Comparison of ENCODE assay signal across 9 mouse cellular contexts in the genomic region with DNA sequence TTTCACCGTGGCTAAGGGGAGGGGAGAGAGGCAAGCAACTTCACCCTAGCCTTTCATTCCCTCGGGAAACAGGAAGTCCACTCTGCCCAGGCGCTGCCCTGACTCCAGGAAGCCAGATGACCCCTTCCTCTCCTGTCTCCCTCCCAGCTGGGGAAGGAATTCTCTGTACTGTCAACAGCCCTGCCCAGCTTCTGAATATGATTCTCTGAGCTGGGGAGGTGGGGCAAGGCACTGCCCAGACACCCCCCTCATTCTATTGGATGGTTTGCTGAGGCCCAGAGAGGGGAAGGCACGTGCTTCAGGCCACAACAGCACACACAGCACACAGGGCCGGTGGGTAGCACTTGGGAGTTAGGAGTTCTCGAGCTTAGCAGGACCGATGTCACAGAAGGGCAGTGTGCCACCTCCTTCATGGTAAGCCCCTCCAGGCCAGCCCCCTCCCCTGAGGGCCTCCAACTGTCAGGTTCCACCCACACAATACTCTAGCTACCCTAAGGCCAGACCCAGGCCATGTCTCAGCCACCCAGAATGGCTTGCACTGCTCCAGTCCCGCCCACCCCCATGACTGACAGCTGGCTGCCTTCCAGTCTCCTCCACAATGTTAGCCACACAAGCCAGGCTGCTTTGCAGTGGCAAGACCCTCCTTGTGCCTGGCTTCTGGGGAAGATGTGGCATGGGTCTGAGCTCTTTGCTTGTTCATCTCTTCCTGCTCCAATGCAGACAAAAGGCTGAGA. TPM values are rescaled to one million over a fixed set of nuclear protein-coding genes. Genes with fewer than 3 reads are reported as not detected.
A peak's percentile ranks its signal among the peaks of the same experiment; 100 is the strongest.
DNase-seq lines count a peak whose midpoint lies in the region; ATAC-seq lines count a peak whose summit lies in the region.
"Had no signal": no experiment of that assay in that cellular context is flagged by ENCODE, and none has a peak within 500 bp of the region (broad histone marks: within the 10 kb centered on the region; RNA-seq: fewer than 3 reads in every experiment).

No protein-coding gene starts in this region.

- peaks cover 33% of the 10 kb centered on the region for H3K4me1 ChIP-seq in limb, embryonic 11.5 days (ENCODE audit: control insufficient read depth, insufficient read depth, low read length)
- H3K4me1 ChIP-seq in midbrain, embryonic 14.5 days (ENCODE audit: control insufficient read depth, insufficient read depth, low read length) = peaks cover 20% of the 10 kb centered on the region

- H3K27ac ChIP-seq in limb, embryonic 11.5 days (replicated peaks; ENCODE audit: low read depth, low read length) = no peak overlapping the region
- H3K27ac ChIP-seq in midbrain, embryonic 14.5 days (replicated peaks; ENCODE audit: low read depth, low read length) = no peak overlapping the region

- intact Hi-C loops in heart, postnatal 14 days (cut with DNase I) = no loop called here

- no peaks in the 10 kb centered on the region for H3K27me3 ChIP-seq in limb, embryonic 11.5 days (ENCODE audit: control insufficient read depth, insufficient read depth, low read length)
- H3K27me3 ChIP-seq in midbrain, embryonic 14.5 days (ENCODE audit: control insufficient read depth, insufficient read depth, low read length) = no peaks in the 10 kb centered on the region

- ATAC-seq in common myeloid progenitor, adult 5-6 weeks (replicated peaks; ENCODE audit: low read depth, poor library complexity, severe bottlenecking) = 0 out of 2 replicates have a peak, but pooled peaks have one; percentile 42
- no peak for ATAC-seq in limb, embryonic 11.5 days (ENCODE audit: insufficient number of reproducible peaks, low FRiP score, low TSS enrichment, low read depth)
- ATAC-seq in midbrain, embryonic 14.5 days (ENCODE audit: low FRiP score, low TSS enrichment) = peak; percentile 48

- WGBS in limb, embryonic 11.5 days = 47% methylated on average over 8 of the region's 8 CpGs
- 57% methylated on average over 8 of the region's 8 CpGs for WGBS in midbrain, embryonic 14.5 days

- H3K36me3 ChIP-seq in limb, embryonic 11.5 days (ENCODE audit: control insufficient read depth, insufficient read depth, low read length) = no peaks in the 10 kb centered on the region
- no peaks in the 10 kb centered on the region for H3K36me3 ChIP-seq in midbrain, embryonic 14.5 days (ENCODE audit: control insufficient read depth, insufficient read depth, low read length)

- H3K4me2 ChIP-seq in limb, embryonic 11.5 days (ENCODE audit: low read depth, severe bottlenecking) = no peak overlapping the region
- no peak overlapping the region for H3K4me2 ChIP-seq in midbrain, embryonic 14.5 days (ENCODE audit: low read length)

- H3K4me3 ChIP-seq in limb, embryonic 11.5 days (ENCODE audit: low read depth, low read length) = no peak overlapping the region
- H3K4me3 ChIP-seq in midbrain, embryonic 14.5 days (replicated peaks; ENCODE audit: low read depth, low read length) = no peak overlapping the region
- H3K4me3 ChIP-seq: myocyte had no signal

- DNase-seq in adrenal gland, adult (ENCODE audit: inconsistent age in 2 of 2, low spot score in 1 of 2) = peak; percentile 52 to 76
- no peak for DNase-seq in adrenal gland, postnatal 4 days (ENCODE audit: low spot score in 2 of 2)
- peak; percentile 58 to 63 for DNase-seq in heart, postnatal 14 days
- DNase-seq in limb, embryonic 11.5 days (ENCODE audit: low spot score) = peak; percentile 56
- peak; percentile 71 for DNase-seq in midbrain, embryonic 14.5 days
- no peak for DNase-seq in B cell, adult 2 months
- no peak for DNase-seq in urinary bladder, postnatal 25 days (ENCODE audit: low spot score)

- no peak overlapping the region; the same call in 1 of the 2 replicates for H3K9ac ChIP-seq in limb, embryonic 11.5 days (ENCODE audit: low read length)
- H3K9ac ChIP-seq in midbrain, embryonic 14.5 days (replicated peaks; ENCODE audit: low read length) = no peak overlapping the region

- H3K9me3 ChIP-seq in limb, embryonic 11.5 days (ENCODE audit: control insufficient read depth, low read length) = no peaks in the 10 kb centered on the region
- H3K9me3 ChIP-seq in midbrain, embryonic 14.5 days (ENCODE audit: control insufficient read depth, low read length) = no peaks in the 10 kb centered on the region

RNA-seq across cellular contexts. Expression of a gene that starts 48.9 kb away (rescaled TPM):
- 100 to 1,000 TPM; 230 to 243 TPM for total RNA-seq in adrenal gland, postnatal 4 days (2021)
- 1.3 and 2.1 TPM in 2 replicates for total RNA-seq in common myeloid progenitor, adult 5-6 weeks (2017)
- total RNA-seq in heart, postnatal 14 days (2021) = 10 to 100 TPM; 43.0 to 50.6 TPM
- 18.6 and 24.7 TPM in 2 replicates for polyA plus RNA-seq in limb, embryonic 11.5 days (2014; fragmentation: Nextera tagmentation; extraction: Ambion mirVana)
- polyA plus RNA-seq in midbrain, embryonic 14.5 days (2014; fragmentation: Nextera tagmentation; extraction: Ambion mirVana) = 95.3 and 95.7 TPM in 2 replicates

Comparison
In these comparisons a context has a peak if more than half of its experiments do, and no peak if none do; other contexts are left out.
1. DNase-seq: peak in adrenal gland, adult (2 of 2), heart, postnatal 14 days (2 of 2), limb, embryonic 11.5 days (single experiment) and midbrain, embryonic 14.5 days (single experiment); none in adrenal gland, postnatal 4 days (0 of 2), B cell, adult 2 months (0 of 2) and urinary bladder, postnatal 25 days (single experiment).
2. RNA of a gene that starts 48.9 kb away (total RNA-seq): 230 to 243 TPM in adrenal gland, postnatal 4 days and 43.0 to 50.6 TPM in heart, postnatal 14 days; 1.3 to 2.1 TPM in common myeloid progenitor, adult 5-6 weeks; every median in the first group is over 10 times any median in the second.